Mouse (Mus musculus) cerebellum, adult 2 months (tissue): ENCODE results near the gene Kirrel3. TPM values are rescaled to one million over a fixed set of nuclear protein-coding genes. Genes with fewer than 3 reads are reported as not detected.

Experiments
- DNase-seq, 2 experiments: peaks; one replicate each; pipeline ENCODE4 v3.0.0; 2021
- H3K27ac ChIP-seq: fragments of 200-500 bp; 2 replicates; pipeline ENCODE4 v1.5.1; 2012; ENCODE audit warnings: low read length, control low read depth, inconsistent platforms; ENCODE audit not compliant: insufficient read depth
- H3K27me3 ChIP-seq: fragments of 200-500 bp; 2 replicates; pipeline ENCODE4 v1.6.1; 2012; ENCODE audit warnings: inconsistent platforms, mild to moderate bottlenecking, low read length, moderate library complexity; ENCODE audit not compliant: control insufficient read depth, insufficient read depth
- H3K4me1 ChIP-seq: fragments of 200-500 bp; 2 replicates; pipeline ENCODE4 v1.6.1; 2011; ENCODE audit warnings: low read length; ENCODE audit not compliant: control insufficient read depth, insufficient read depth
- H3K4me3 ChIP-seq: fragments of 200-500 bp; replicated peaks from 2 replicates; pipeline ENCODE3; 2011; ENCODE audit warnings: mild to moderate bottlenecking, low read depth, low read length, control low read depth; ENCODE audit not compliant: insufficient read depth
- CTCF ChIP-seq: fragments of 200-500 bp; IDR thresholded peaks from 2 replicates; pipeline ENCODE4 v1.5.1; 2011; ENCODE audit warnings: low read depth, mild to moderate bottlenecking, control low read depth, low read length, moderate library complexity, borderline replicate concordance; ENCODE audit not compliant: insufficient read depth
- POLR2A ChIP-seq: fragments of 200-500 bp; IDR thresholded peaks from 2 replicates; pipeline ENCODE4 v1.6.1; 2011; ENCODE audit warnings: low read length, control low read depth, borderline replicate concordance; ENCODE audit not compliant: insufficient read depth
- WGBS: fragments of 180-500 bp; shearing (Covaris S2); methylation state at CpG from one replicate; pipeline ENCODE4 v1.1.7; 2018; 5-methylcytosine and 5-hydroxymethylcytosine counted together
- polyA plus RNA-seq: library from polyadenylated mRNA; depleted of rRNA; stranded (reverse); fragments of >200 nt; gene quantifications from 2 replicates; pipeline ENCODE4 v1.2.3, GENCODE M21; 2012

Gene Kirrel3
- polyA plus RNA-seq, 1 experiment, result 63.5 TPM

- no peak for TF ChIP-seq POLR2A
- no peak for TF ChIP-seq CTCF
- H3K4me1 ChIP-seq, result peaks cover 73% of the 10 kb centered on the region
- WGBS, result 68% methylated on average over 12 of the region's 12 CpGs
- no peak overlapping the region for H3K4me3 ChIP-seq
- no peak for DNase-seq
- no peaks in the 10 kb centered on the region for H3K27me3 ChIP-seq
- no peak overlapping the region for H3K27ac ChIP-seq
These were observed 475.0 kb downstream of the Kirrel3 start for GRCm38 (mm10) chr9:34960736-34961135.

GRCm38 (mm10) chr9:34961171-34961570, 475.5 kb downstream of the Kirrel3 start:
- 82% methylated on average over 14 of the region's 14 CpGs for WGBS
- H3K4me3 ChIP-seq, result no peak overlapping the region
- H3K27ac ChIP-seq, result 0 out of 2 replicates have a peak overlapping the region, but pooled peaks have one; percentile 17
- peaks cover 72% of the 10 kb centered on the region for H3K4me1 ChIP-seq
- TF ChIP-seq POLR2A (no peak), CTCF (no peak)
- DNase-seq, result no peak
- no peaks in the 10 kb centered on the region for H3K27me3 ChIP-seq

- peak in 1 of 2 experiments; percentile 58 for DNase-seq
- no peaks in the 10 kb centered on the region for H3K27me3 ChIP-seq
- WGBS, result 58% methylated on average over 4 of the region's 4 CpGs
These were observed 476.6 kb downstream of the Kirrel3 start for GRCm38 (mm10) chr9:34962251-34962650.

GRCm38 (mm10) chr9:34963593-34963992, 477.9 kb downstream of the Kirrel3 start:
- DNase-seq, result peak; percentile 83 to 90
- TF ChIP-seq CTCF (no peak), POLR2A (no peak; the same call in 1 of the 2 replicates)
- Histone ChIP-seq H3K4me1 (peaks cover 59% of the 10 kb centered on the region), H3K27me3 (no peaks in the 10 kb centered on the region), H3K27ac (peak overlapping the region; percentile 88), H3K4me3 (no peak overlapping the region)
- 6% methylated on average over 3 of the region's 3 CpGs for WGBS

More at GRCm38 (mm10) chr9:34962251-34962650, 476.6 kb downstream of the Kirrel3 start:
- peaks cover 63% of the 10 kb centered on the region for H3K4me1 ChIP-seq
- TF ChIP-seq CTCF, result no peak
- TF ChIP-seq POLR2A, result no peak
- H3K4me3 ChIP-seq, result no peak overlapping the region
- 0 out of 2 replicates have a peak overlapping the region, but pooled peaks have one; percentile 44 for H3K27ac ChIP-seq

- DNase-seq, result no peak
- Histone ChIP-seq H3K27ac (peak overlapping the region; percentile 88), H3K4me1 (peaks cover 59% of the 10 kb centered on the region), H3K27me3 (no peaks in the 10 kb centered on the region), H3K4me3 (no peak overlapping the region)
- WGBS, result 81% methylated on average over 14 of the region's 14 CpGs
- TF ChIP-seq CTCF (no peak), POLR2A (no peak)
These were observed 478.7 kb downstream of the Kirrel3 start for GRCm38 (mm10) chr9:34964172-34965040.

GRCm38 (mm10) chr9:34965041-34965415, 479.3 kb downstream of the Kirrel3 start:
- 44% methylated on average over 4 of the region's 4 CpGs for WGBS
- no peak overlapping the region for H3K4me3 ChIP-seq
- peaks cover 62% of the 10 kb centered on the region for H3K4me1 ChIP-seq
- no peak for TF ChIP-seq CTCF
- TF ChIP-seq POLR2A, result no peak
- H3K27ac ChIP-seq, result no peak overlapping the region; the same call in 1 of the 2 replicates
- no peak for DNase-seq
- no peaks in the 10 kb centered on the region for H3K27me3 ChIP-seq

GRCm38 (mm10) chr9:34967772-34968171, 482.1 kb downstream of the Kirrel3 start:
- Histone ChIP-seq H3K27ac (no peak overlapping the region), H3K27me3 (no peaks in the 10 kb centered on the region), H3K4me1 (peaks cover 56% of the 10 kb centered on the region), H3K4me3 (no peak overlapping the region)
- DNase-seq, result no peak
- no peak for TF ChIP-seq POLR2A
- no peak for TF ChIP-seq CTCF
- 40% methylated on average over 6 of the region's 6 CpGs for WGBS

GRCm38 (mm10) chr9:34969881-34970490, 484.3 kb downstream of the Kirrel3 start:
- H3K4me3 ChIP-seq, result no peak overlapping the region
- H3K4me1 ChIP-seq, result peaks cover 50% of the 10 kb centered on the region
- H3K27ac ChIP-seq, result no peak overlapping the region
- TF ChIP-seq CTCF (no peak), POLR2A (no peak)
- peak in 1 of 2 experiments; percentile 19 for DNase-seq
- WGBS, result 59% methylated on average over 6 of the region's 6 CpGs
- no peaks in the 10 kb centered on the region for H3K27me3 ChIP-seq
